Mouse (Mus musculus) brain, embryonic 18.5 days (tissue): ENCODE results near the gene Gm13277.
"Not testable (repeated sequence)": the region's sequence is repeated elsewhere in the genome, so short reads cannot be mapped to it uniquely, and the experiment has no call there.

Source experiments
- DNase-seq: peaks from one replicate; pipeline ENCODE4 v3.0.0-alpha.2; 2012; ENCODE audit warnings: low read depth, low spot score

Gm13277 gene

GRCm38 (mm10) chr4:88785409-88785808 is 3.0 kb upstream of the Gm13277 start, which contains the start of gene Gm13276:
Gene Gm13276 (plus strand): TSS chr4:88785709.
- not testable (repeated sequence) for DNase-seq

DNA sequence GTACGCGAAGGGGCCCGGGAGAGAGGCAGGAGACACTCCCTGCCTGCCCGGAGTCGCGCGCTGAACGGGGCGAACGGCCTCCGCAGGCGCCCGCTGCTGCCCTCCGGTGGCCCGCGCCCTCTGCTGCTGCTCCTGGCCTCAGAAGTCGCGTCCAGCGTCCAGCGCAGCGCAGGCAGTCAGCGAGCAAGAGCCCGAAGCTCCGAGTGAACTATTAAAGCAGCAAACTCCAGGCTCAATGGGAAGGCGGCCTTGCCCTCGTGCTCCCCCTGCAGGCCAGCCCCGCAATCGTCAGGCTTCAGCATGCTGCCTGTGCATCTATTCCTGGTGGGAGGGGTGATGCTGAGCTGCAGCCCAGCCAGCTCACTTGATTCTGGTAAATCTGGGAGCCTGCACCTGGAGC is 2.8 kb downstream of the Gm13277 start, which contains the start of gene Gm13278:
Gene Gm13278 (plus strand): TSS at position 301 of the 400 bp plus-strand sequence.
- DNase-seq: not testable (repeated sequence)

DNA sequence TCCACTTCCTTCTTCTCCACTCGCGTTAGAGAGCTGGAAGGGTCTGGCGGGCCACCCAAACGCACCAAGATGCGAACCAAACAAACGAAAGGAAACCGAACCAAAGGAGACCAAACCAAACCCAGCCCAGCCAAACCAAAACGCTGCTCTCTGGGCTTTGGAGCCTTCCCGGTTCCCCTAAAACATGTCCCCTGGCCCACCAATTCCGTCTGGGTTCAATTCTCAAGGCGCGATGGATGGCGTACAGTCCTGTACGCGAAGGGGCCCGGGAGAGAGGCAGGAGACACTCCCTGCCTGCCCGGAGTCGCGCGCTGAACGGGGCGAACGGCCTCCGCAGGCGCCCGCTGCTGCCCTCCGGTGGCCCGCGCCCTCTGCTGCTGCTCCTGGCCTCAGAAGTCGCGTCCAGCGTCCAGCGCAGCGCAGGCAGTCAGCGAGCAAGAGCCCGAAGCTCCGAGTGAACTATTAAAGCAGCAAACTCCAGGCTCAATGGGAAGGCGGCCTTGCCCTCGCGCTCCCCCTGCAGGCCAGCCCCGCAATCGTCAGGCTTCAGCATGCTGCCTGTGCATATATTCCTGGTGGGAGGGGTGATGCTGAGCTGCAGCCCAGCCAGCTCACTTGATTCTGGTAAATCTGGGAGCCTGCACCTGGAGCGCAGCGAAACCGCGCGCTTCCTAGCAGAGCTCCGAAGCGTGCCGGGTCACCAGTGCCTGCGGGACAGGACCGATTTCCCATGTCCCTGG is 5.7 kb downstream of the Gm13277 start, which contains the start of gene Gm13275:
Gene Gm13275 (plus strand): TSS at position 552 of the 740 bp plus-strand sequence.
- not testable (repeated sequence) for DNase-seq

GRCm38 (mm10) chr4:88797097-88797496 is 8.7 kb downstream of the Gm13277 start, which contains the start of gene Gm13279:
Gene Gm13279 (plus strand): TSS chr4:88797397.
- DNase-seq: not testable (repeated sequence)

DNA sequence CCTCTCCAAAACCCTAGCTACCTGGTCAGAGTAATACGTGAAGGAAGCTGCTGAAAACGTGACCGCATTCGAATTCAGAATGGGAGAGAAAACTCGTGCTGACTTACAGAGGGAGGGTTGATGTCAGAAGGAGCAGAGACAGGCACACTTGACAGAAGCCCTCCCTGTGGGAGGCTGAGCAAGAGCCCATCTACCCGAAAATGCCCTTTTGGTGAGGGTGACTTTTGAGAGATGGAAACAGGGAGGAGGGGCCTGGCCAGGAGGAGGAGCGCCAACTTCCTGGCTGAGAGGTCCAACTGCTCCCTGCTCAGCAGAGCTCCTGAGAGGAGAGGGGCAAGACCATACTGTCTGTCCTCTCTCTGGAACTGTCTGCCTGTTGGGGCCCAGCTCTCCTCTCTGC is 10.9 kb downstream of the Gm13277 start, which contains the start of gene Gm13285:
Gene Gm13285 (plus strand): TSS at position 301 of the 400 bp plus-strand sequence.
- DNase-seq: not testable (repeated sequence)

- DNase-seq: not testable (repeated sequence)
Measured at GRCm38 (mm10) chr4:88802954-88803353, 14.5 kb downstream of the Gm13277 start, which contains the start of gene Gm13287. Gene Gm13287 (plus strand): TSS chr4:88803254.

- not testable (repeated sequence) for DNase-seq
Measured at GRCm38 (mm10) chr4:88805231-88805630, 16.8 kb downstream of the Gm13277 start, which contains the start of gene Gm13288. Gene Gm13288 (plus strand): TSS chr4:88805531.

DNA sequence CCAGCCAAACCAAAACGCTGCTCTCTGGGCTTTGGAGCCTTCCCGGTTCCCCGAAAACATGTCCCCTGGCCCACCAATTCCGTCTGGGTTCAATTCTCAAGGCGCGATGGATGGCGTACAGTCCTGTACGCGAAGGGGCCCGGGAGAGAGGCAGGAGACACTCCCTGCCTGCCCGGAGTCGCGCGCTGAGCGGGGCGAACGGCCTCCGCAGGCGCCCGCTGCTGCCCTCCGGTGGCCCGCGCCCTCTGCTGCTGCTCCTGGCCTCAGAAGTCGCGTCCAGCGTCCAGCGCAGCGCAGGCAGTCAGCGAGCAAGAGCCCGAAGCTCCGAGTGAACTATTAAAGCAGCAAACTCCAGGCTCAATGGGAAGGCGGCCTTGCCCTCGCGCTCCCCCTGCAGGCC is 17.3 kb downstream of the Gm13277 start:
- DNase-seq: not testable (repeated sequence)

DNA sequence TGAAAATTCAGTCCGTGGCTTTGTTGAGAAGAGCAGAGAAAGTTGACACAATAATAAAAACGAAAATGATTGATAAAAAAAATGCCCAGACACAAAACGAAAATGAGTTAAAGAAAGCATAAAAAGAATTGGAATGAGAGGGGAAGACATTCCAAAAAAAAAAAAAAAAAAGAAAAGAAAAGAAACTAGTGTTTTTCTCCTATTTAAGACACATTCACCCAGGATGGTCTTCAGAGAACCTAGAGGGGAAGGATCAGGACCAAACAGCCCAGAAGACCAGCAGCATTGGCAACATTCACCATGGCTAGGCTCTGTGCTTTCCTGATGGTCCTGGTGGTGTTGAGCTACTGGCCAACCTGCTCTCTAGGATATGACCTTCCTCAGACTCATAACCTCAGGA is 27.5 kb downstream of the Gm13277 start, which contains the start of gene Ifna7:
Gene Ifna7 (plus strand): TSS at position 301 of the 400 bp plus-strand sequence.
- DNase-seq: no peak

- DNase-seq: no peak
Measured at GRCm38 (mm10) chr4:88819659-88820058, 31.2 kb downstream of the Gm13277 start, which contains the start of gene Ifna11. Gene Ifna11 (plus strand): TSS chr4:88819959.

DNA sequence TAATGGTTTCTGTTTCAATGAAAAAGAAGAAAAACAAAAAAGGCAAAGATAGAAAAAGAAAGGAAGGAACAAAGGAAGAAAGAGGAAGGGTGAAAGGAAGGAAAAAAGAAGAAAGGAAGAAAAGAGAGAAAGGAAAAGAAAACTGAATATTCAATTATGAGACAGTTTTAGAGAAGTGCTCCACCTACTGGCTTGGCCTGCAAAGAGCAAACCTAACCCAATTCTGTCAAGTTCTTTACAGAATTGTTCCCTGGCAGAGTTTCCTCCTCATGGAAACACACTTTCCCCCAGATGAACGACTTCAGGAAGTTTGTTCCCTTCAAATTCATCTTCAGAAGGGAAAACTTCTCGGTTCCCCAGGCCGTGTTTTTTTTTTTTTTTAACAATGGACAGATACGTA is 34.6 kb downstream of the Gm13277 start:
- no peak for DNase-seq

GRCm38 (mm10) chr4:88827116-88827515 is 38.7 kb downstream of the Gm13277 start, which contains the start of gene Ifna6:
Gene Ifna6 (plus strand): TSS chr4:88827416.
- not testable (repeated sequence) for DNase-seq

DNA sequence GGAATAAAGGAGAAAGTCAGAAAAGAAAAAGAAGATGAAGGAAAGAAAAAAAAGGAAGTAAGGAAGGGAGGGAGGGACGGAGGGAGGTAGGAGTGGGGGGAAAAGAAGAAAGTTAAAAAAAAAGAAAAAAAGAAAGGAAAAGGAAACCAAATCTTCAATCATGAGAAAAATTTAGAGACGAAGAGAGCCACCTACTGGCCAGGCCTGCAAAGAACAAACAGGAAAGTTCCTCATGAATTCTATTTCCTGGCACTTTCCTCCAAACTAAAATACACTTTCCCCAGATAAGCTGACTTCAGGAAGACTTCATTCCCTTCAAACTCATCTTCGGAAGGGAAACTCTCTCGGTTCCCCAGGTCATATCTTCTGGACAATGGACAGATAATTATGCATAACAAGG is 42.1 kb downstream of the Gm13277 start:
- no peak for DNase-seq

- DNase-seq: not testable (repeated sequence)
Measured at GRCm38 (mm10) chr4:88835225-88835624, 46.8 kb downstream of the Gm13277 start, which contains the start of gene Ifna5. Gene Ifna5 (plus strand): TSS chr4:88835525.
